Mouse (Mus musculus) heart, postnatal 14 days (tissue): Measurements from ENCODE around the gene Sowahb. TPM values are rescaled to one million over a fixed set of nuclear protein-coding genes. Genes with fewer than 3 reads are reported as not detected.
"Not testable (repeated sequence)": the region's sequence is repeated elsewhere in the genome, so short reads cannot be mapped to it uniquely, and the experiment has no call there.

Experiments used
- DNase-seq, 2 experiments: peaks; one replicate each; pipeline ENCODE4 v3.0.0; 2021 to 2022
- intact Hi-C: fragments of 180-260 bp; cut with DNase I; formaldehyde crosslinking; loops from one replicate; pipeline ENCODE4 v1.15.1; 2025
- total RNA-seq, 2 experiments: library from RNA; stranded (reverse); gene quantifications; 2 replicates each; pipeline ENCODE4 v1.2.3; 2021

Sowahb gene
- total RNA-seq, 2 experiments from 2014 or later: not detected

DNA sequence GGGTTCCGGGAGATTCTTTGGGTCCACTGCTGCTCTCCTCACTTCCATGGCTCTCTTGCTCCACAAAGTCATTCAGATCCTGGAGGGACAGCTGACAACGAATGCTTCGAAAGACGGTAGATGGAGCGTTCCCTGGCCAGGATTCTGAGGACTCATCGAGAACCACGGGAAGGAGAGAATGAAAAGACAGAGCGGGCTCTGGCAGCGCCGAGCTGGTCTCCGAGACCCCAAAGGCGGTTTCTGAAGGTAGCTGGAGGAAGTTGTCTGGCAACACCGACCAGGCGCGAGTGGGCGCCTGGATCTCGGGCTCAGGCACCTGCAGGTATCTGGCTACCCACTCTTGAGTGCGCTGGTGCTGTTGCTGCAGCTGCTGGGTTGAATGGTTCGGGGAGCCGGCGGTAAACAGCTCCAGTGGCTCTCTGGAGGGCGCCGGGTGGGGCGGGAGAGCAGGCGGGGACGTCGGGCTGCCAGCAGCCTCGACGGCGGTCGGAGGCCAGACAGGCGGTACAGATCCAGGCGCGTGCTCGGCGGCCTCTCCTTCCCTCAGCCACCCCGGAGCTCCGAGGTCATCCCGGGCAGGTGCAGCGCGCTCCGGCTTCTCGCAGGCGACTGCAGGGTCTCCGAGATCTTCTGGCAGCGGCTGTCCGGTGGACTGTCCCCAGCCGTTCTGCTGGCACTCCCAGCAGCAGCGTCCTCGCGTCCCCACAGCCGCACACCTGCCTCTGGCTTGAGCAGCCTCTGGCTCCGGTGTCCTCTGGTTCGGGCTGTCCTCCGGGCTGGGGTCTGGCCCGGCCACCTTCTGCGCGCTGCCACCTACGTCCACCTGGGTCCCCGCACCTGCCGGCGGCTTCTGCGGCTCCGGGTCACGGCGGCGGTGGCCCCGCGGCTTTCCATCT is 886 bp downstream of the Sowahb start:
- intact Hi-C loops: no loop called here

DNA sequence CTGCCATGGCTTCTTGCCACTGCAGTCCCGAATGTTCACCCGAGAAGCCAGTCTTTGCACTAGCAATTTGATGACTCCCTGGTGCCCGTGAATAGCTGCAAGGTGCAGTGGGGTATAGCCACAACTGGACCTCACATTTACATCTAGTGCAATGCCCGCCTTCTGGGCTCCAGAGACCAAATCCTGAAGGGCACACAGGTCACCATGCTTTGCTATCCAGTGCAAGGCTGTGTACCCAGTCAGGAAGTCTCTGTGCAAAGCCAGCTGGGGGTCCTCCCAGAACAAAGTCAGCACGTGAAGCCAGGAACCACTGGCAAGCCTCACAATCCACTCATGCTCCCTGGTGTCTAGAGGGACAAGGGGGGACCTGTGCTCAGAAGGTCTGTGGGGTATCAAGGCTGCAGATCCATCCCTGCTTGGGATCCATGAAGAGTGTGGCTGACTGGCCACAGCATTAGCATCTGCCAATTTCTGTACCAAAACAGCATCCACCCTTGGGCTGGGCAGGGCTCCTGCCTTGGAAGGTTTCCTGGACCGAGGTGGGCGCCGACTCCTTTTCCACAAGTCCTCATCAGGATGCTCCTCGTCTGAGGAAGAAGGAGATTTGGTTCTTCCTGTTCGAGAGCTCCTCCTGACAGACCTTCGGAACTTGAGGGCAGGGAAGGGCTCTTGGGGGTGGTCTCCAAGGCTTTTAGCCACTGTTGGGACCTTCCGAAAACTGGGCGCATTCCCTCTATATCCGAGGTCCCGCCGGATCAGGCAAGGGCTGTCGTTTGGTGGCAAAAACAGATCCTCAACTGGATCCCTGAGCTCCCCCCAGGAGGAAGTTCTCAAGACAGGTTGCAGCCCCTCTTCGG is 1.8 kb downstream of the Sowahb start:
- DNase-seq: no peak
- intact Hi-C loops: no loop called here

More for the DNA sequence above, 886 bp downstream of the Sowahb start:
- no peak for DNase-seq

DNA sequence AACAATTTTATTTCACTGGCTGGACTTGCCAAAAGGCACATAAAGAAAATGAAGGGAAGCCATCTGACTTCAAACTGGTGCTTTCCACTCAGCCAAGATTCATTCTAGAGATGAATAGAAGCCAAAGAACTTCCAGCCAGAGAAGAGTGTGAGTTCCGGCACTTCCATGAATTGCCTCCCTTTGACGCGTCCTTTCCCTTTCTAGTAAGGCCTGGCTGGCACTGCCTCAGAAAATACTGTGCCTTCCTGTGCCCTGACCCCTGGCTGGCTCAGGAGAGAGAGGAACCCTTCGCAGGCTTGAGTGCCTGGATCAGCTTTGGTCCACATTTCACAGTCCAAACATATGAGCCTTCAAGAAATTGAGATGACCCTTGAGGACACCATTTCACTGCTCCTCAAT is 2.8 kb downstream of the Sowahb start:
- DNase-seq: no peak
- intact Hi-C loops: no loop called here

DNA sequence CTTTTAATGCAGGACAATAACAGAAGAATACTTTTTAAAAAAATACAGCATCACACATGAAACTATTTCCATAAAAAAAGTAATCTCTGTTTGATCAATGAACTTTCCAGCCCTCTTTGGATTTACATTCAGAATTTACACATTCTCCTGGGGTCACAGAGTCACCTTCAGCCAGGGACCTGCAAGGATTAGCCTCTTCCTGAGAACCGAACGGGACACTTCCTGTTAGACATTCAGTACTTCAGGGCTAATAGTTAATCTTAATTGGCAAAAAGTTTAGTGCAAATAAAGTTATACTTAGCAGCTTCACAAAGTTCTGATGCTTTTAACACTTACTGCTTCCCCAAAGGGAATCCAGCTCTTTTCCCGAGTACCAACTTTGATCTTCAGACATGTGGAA is 3.5 kb downstream of the Sowahb start:
- intact Hi-C loops: no loop called here
- DNase-seq: no peak

DNA sequence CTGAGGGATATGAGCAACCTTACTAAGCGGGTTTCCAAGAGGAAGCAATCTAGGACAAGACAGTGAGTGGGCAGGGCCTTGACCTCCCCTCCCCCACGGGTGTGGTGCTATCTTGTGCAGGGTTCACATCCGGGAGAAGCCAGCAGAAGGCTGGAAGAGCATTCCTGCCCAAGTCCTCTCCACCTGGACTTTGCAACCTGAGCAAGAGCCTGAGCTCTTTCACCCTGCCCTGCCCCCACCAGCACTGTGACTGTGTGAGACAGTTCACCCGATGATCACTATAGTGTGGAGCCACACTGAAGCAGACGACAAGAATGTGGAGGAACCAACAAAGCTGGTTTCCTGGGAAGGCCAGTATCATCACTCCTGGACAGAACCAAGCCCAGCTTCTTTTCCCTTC is 4.7 kb downstream of the Sowahb start:
- no peak for DNase-seq
- intact Hi-C loops: no loop called here

DNA sequence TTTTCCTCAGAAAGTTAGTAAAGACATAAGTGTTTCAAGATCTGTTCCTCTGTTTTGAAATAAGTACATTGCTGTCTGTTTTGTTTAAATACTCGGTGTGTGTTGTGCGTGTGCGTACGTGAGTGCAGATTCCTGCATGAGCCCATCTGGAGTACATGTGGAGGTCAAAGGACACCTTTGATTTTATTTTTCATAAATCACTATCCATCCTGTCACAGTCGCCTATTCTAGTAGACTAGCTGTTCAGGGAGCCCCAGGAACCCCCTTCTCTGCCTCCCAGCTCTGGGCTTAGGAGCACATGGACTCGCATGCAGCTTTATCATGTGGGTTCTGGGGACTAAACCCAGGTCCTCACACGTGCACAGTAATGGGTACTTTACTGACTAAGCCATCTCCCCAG is 8.6 kb downstream of the Sowahb start:
- no peak for DNase-seq
- intact Hi-C loops: no loop called here

DNA sequence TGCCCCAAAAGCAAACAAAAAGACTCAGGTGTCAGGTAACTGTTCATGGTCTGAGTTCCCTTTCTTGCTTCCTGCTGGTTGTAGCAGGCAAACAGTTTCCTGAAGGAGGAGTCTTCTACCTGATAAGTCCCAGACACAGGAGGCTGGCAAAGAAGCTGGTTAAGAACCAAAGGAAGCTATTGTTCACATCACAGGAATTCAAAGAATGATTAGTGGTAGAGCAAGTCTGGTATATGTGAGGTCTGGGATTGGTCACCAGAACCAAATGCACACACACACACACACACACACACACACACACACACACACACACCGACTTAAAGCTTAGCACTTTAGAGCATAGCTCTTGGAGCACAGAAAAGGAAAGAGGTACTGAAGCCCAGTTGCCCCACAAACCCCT is 9.5 kb downstream of the Sowahb start:
- DNase-seq: no peak
- intact Hi-C loops: no loop called here

DNA sequence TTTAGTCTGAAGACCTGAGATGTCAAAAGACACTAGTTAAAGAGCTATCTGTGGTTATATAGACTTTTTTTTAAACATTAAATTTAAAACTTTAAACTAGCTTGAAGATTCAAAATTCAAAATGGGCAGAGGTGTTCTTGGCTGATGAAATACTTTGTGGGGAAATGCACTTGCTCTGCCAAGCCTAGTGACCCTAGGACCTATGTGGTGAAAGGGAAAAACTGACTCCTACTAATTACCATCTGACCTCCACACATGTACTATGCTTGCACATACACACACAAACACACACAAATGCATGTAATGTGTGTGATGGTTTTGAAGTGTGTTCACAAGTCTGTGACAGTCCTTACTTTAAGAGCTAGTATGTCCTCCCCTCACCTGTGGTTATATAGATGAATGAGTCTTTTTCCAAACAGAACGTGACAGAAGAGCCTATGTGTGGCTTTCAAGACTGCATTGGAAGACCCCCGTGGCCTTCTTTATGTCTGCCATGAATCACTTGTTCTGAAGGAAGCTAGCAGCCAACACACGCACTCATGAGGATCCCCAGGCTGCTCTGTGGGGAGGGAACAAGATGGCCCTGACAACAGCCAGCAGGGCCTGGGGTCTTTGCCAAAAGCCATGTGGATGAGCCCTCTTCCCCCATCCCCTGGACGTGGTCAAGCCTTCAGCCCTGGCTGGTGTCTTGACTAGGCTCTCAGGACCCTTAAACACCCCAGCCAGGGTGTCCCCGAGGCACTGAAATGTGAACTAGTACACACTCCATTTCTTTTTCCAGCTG is 11.5 kb downstream of the Sowahb start:
- intact Hi-C loops: no loop called here
- no peak for DNase-seq

DNA sequence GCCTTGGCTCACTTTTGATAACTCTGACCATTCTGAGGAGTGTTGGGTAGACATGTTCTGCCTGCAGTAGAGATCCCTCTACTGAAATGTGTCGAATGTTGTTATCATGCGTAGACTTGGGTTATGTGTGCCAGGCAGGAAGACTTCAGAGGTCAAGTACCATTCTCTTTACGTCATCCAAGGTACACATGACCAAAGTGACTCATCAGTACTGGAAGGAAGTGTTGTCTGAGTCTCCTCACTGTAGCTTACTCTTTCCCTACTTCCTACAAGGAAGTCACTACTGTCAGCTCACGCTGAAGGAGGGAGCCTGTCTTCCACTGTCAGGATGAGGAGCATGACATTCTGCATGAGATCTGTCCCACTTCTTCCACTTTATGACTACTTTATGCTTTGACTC is 12.2 kb downstream of the Sowahb start:
- intact Hi-C loops: no loop called here
- no peak for DNase-seq

DNA sequence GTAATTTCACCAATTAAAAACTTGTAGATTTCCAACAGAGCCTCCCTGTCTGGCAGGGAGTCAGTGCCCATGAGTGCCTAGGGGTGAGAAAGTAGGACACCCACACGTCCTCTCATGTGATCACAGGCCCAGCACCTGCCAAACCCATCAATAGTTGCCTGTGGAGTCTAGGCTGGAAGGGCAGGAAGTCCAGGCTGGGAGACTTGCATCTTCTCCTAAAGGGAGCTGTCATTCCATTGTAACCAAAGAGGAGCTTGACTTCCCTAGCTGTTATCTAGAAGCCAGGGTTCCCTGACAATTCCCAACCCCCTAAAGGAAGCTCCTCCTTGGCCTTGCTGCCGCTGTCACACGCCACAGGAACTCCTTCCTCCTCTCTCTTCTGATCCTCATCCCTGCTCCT is 14.0 kb downstream of the Sowahb start:
- intact Hi-C loops: no loop called here
- no peak for DNase-seq

DNA sequence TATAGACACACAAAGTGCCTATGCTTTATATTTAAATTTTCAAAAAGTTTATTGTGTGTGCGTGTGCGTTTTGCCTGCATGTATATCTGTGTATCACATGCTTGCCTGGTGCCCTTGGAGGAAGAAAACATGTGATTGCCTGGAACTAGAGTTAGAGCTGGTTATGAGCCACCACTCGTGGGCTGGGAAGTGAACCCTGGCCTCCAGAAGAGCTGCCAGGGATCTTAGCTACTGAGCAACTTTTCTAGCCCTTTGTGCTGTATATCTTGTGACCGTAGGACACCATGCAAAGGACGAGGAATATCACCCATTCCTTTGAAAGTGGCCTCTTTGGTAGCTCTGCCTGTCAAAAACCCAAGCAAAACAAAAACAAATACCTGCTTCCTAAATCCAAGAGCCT is 14.4 kb downstream of the Sowahb start:
- intact Hi-C loops: no loop called here
- DNase-seq: no peak

DNA sequence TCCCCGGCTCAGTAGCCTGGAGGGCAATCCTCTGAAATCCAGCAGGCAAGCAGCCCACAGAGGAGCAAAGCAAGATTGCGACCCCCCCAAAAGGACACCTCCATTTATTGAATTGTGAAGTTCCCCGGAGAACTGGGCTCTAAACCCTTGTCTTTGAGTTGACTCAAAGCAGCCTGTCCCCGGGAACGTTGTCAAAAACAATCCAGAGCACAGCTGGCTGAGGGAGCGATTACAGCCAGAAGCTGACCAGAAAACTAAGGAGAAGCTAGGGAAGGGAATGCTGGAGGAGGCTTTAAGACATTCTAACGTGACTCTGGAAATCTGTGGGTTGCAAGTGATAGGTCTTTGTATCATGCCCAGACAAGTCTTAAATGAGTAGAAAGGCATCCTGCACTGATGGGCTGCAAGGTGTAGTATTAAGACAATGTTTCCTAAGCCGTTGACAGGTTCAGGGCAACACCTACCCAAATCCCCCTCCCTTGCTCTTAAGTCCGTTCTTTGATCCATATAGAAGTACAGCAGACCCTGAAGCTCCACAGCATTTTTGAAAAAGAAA is 17.6 kb downstream of the Sowahb start:
- intact Hi-C loops: no loop called here
- DNase-seq: peak; percentile 47 to 69

DNA sequence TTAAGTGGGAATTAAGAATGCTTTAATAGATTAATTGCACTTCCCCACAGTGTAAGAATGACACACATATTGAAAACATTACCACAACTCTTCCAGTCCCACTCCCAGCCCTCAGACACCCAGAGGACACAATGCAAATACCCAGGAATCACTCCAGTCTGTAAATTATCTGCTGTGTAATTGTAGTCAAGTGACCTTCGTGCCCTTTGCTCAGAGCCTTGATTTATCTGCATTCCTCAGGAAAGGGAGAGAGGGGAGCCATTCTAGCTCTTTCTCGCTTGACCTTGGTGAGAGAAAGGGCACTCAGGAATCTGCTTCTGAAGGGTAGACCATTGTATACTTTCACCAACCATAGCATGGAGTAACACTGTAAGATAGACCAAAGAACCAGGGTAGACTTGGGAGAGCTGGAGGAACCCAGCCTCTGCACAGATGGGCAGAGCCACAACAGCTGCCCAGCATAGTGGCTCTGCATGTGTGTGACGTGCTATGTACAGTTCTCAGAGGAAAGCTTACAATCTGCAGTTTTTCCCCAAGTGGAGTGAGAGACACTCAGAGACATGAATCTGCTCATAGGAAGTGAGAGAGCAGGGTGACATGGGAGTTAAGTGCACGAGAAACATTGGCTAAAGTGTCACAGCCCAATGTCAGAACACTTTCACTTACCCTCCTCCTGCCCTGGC is 18.2 kb downstream of the Sowahb start:
- intact Hi-C loops: no loop called here
- DNase-seq: no peak

DNA sequence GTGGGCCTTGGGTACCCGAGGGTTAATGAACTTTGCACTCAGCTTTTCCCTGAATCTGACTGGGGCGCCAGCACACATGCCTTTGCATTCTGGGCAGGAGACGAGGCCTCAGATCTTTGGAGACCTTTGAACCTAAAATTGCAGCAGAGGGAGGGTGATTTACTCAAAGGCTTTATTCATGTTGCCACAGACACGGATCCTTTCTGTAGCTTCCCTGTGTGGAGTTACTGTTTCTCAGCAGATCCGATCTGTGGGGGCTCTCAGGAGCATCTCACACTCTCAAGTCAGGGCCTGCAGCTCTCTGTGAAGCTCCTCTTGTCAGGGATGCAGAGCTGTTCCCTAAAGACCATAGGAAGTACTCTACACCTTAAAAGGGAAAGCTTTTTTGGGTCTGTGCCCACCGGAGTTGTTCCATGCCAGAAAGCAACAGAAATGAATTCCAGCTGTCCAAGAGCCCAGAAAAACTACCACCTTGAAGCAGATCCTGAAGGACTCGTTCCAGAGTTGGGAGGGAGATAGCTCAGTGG is 20.0 kb downstream of the Sowahb start:
- intact Hi-C loops: loop anchor here (5.0 kb wide), 1 partner anchor 67 kb away; the partner anchor contains the start of gene Sept11
- peak; percentile 57 to 81 for DNase-seq

DNA sequence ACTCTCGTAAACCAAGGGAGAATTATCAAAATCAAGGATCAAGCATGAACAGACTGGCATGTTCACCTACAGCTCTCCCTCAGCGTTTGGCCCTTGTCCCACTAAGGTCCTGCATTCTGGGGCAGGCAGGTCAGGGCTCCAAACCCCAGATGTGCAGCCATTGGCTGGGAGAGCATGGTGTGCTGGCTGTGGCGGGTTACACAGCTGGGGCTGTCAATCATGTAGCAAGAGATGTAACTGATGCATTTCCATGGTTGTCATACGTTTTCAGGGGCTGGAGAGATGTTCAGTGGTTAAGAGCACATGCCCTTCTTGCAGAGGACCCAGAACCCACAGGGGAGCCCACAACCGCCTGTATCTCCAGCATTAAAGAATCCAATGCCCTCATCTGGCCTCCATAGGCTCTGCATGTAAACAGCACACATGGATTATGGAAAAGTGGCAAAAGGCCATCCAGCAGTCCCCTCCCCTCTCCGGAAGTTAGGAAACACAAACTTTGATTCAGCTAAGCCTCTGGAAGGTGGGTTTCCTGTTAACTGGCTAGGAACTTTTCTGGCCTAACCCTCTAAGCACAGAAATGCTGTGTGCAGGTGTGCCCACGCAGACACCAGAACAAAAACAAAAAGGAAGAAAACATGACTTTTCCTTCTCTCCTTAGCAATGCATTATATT is 22.6 kb downstream of the Sowahb start:
- intact Hi-C loops: loop anchor here (5.0 kb wide), 1 partner anchor 70 kb away; the partner anchor contains the start of gene Sept11
- DNase-seq: no peak

DNA sequence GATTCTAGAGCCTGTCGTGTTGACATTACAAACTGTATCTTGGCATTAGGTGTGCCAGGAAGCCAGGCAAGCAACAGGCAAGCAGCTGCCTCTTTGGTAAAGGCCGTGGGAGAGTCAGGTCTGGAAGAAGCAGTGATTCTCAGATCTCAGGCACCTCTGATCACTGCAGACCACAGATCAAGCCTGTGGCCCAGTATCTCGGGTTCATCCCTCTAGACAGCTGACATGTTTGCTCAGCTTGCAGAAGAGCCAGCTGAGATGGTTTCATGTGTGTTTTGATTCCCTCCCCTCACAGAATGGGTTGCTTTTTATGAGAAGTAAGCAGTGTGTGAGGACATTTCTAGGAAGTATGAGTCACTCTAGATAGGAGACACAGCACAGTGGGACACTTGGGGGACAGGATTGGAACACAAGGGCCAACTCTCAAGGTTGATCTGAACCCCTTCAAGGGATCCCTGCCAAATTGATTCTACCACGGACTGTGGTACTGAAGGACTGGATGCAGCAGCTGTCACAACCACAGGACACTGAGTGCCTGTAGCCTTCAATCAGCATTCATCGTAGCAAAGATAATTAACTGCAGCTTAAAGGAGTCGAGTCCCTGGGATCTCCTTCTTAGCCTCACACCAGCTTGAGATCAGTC is 24.7 kb downstream of the Sowahb start:
- intact Hi-C loops: loop anchor here (5.0 kb wide), 1 partner anchor 72 kb away; the partner anchor contains the start of gene Sept11
- DNase-seq: no peak

DNA sequence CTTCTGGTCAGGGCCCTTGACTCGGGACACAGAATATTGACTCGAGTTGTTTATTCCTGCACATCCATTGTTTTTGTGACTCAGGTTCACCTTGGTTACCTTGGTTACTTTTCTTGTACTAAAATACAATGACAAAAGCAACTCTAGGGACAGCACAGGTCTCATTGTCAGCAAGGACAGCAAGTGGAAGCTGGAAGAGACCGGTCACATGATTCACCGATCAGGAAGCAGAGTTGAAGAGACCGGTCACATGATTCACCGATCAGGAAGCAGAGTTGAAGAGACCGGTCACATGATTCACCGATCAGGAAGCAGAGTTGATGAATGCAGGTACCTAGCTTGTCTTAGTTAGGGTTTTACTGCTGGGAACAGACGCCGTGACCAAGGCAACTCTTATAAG is 25.6 kb downstream of the Sowahb start:
- intact Hi-C loops: loop anchor here (5.0 kb wide), 1 partner anchor 143 kb away; no protein-coding TSS in a partner anchor
- not testable (repeated sequence) for DNase-seq

DNA sequence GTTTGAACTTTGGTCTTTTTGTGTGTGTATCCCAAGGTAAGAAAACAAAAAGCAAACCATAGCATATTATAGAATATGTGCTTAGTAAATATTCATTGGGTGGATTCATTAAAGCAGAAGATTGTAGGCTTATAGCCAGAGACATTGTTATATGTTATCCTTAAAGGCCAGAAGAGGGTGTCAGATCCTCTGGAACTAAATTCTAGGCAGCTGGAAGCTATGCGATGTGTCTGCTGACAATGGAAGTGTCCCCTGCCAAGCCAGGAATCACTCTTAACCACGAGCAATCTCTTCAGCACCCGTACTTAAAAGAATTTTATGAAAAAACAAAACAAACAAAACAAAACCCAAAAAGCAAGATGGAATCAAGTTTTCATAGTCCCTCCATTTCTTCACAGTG is 27.1 kb downstream of the Sowahb start:
- no peak for DNase-seq
- intact Hi-C loops: loop anchor here (5.0 kb wide), 1 partner anchor 145 kb away; no protein-coding TSS in a partner anchor
